Mouse (Mus musculus) ovary, adult 10 weeks (tissue): ENCODE results near the gene D130040H23Rik. TPM values are rescaled to one million over a fixed set of nuclear protein-coding genes. Genes with fewer than 3 reads are reported as not detected.

Experiments used
- polyA plus RNA-seq: library from polyadenylated mRNA; stranded (reverse); fragments of 350-450 nt; fragmentation: Illumina TruSeq; extraction: RNeasy Lipid Tissue Mini Kit (QIAGEN cat#74804); gene quantifications from one replicate; pipeline ENCODE4 v1.2.3, GENCODE M21; 2014

D130040H23Rik gene
- polyA plus RNA-seq, result 26.9 TPM

GRCm38 (mm10) chr8:69270386-69271202, at the start of gene D130040H23Rik:
Gene D130040H23Rik (plus strand): TSS chr8:69271080.

Other genes starting within 250 kb of the D130040H23Rik start
- gene Zfp930, start 62.0 kb upstream of the D130040H23Rik start, polyA plus RNA-seq, result 103 TPM
- not detected for gene Gm9495, start 182.5 kb downstream of the D130040H23Rik start, polyA plus RNA-seq